Mouse (Mus musculus) forebrain, embryonic 16.5 days (tissue): ENCODE measurements at regions not wholly inside any gene's neighbourhood (a gene's known extent, or its start where the extent isn't known, plus 50 kb on each side); places are given as distances from the start of the nearest gene placed in this dataset.

Source experiments
- ATAC-seq: fragments of 200-750 bp; cut with Nextera tagmentation; 2 replicates; pipeline ENCODE4 v1.8.0; 2017; ENCODE audit warnings: mild to moderate bottlenecking, moderate library complexity
- H3K27ac ChIP-seq: fragments of 300-500 bp; sonication (generic); 2 replicates; pipeline ENCODE4 v1.5.1; 2014; ENCODE audit warnings: low read length, control low read depth
- H3K27me3 ChIP-seq: fragments of 300-500 bp; sonication (generic); replicated peaks from 2 replicates; pipeline ENCODE4 v1.6.1; 2014; ENCODE audit warnings: low read length; ENCODE audit not compliant: control insufficient read depth, insufficient read depth
- H3K36me3 ChIP-seq: fragments of 300-500 bp; sonication (generic); 2 replicates; pipeline ENCODE4 v1.6.1; 2014; ENCODE audit not compliant: control insufficient read depth, insufficient read depth
- H3K4me1 ChIP-seq: fragments of 300-500 bp; sonication (generic); replicated peaks from 2 replicates; pipeline ENCODE4 v1.6.1; 2014; ENCODE audit warnings: low read length; ENCODE audit not compliant: control insufficient read depth, insufficient read depth
- H3K4me2 ChIP-seq: fragments of 300-500 bp; sonication (generic); 2 replicates; pipeline ENCODE4 v1.6.1; 2014; ENCODE audit warnings: mild to moderate bottlenecking, low read length, control low read depth
- H3K4me3 ChIP-seq: fragments of 300-500 bp; sonication (generic); replicated peaks from 2 replicates; pipeline ENCODE4 v1.5.1; 2014; ENCODE audit warnings: mild to moderate bottlenecking, low read length, control low read depth
- H3K9ac ChIP-seq: fragments of 300-500 bp; sonication (generic); replicated peaks from 2 replicates; pipeline ENCODE4 v1.6.1; 2014; ENCODE audit warnings: low read depth, low read length, control low read depth
- H3K9me3 ChIP-seq: fragments of 300-500 bp; sonication (generic); 2 replicates; pipeline ENCODE4 v1.6.1; 2016; ENCODE audit warnings: low read length; ENCODE audit not compliant: control insufficient read depth
- WGBS: fragments of 180-500 bp; shearing (Covaris S2); extraction: QIAGEN DNeasy Blood & Tissue Kit; methylation state at CpG from one replicate; pipeline ENCODE4 v1.1.7; 2014; 5-methylcytosine and 5-hydroxymethylcytosine counted together

DNA sequence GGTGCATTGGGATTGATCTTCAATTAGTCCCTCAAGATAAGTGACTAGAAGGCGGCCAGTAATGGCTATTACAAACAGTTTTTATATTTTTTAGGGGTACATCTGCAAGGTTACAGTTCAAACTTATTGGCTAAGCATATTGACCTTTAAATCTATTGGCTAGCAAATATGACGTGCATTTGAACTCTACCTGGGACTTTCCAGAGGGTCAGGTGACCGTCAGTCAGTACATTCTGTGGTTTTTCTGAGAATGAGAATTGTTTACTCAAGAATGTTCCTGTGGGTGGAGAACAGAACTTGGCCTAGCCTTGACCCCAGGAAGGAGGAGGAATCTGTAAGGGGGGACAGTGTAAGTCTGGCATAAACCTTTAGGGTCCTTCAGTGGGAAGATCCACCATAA lies 346.5 kb downstream of the 1810013L24Rik start:
- WGBS = 82% methylated on average over 3 of the region's 3 CpGs
- ATAC-seq = no peak

GRCm38 (mm10) chr16:9195821-9196220 lies 365.9 kb downstream of the 1810013L24Rik start:
- Histone ChIP-seq H3K9ac (no peak overlapping the region), H3K9me3 (no peaks in the 10 kb centered on the region), H3K27ac (no peak overlapping the region), H3K4me1 (no peaks in the 10 kb centered on the region), H3K4me3 (no peak overlapping the region), H3K4me2 (no peak overlapping the region), H3K27me3 (no peaks in the 10 kb centered on the region), H3K36me3 (no peaks in the 10 kb centered on the region)
- 50% methylated on average over 13 of the region's 13 CpGs for WGBS
- ATAC-seq = no peak

More for the DNA sequence above, 346.5 kb downstream of the 1810013L24Rik start:
- Histone ChIP-seq H3K4me2 (no peak overlapping the region), H3K27ac (no peak overlapping the region), H3K4me1 (no peaks in the 10 kb centered on the region), H3K9me3 (no peaks in the 10 kb centered on the region), H3K4me3 (no peak overlapping the region), H3K9ac (no peak overlapping the region), H3K27me3 (no peaks in the 10 kb centered on the region), H3K36me3 (no peaks in the 10 kb centered on the region)

DNA sequence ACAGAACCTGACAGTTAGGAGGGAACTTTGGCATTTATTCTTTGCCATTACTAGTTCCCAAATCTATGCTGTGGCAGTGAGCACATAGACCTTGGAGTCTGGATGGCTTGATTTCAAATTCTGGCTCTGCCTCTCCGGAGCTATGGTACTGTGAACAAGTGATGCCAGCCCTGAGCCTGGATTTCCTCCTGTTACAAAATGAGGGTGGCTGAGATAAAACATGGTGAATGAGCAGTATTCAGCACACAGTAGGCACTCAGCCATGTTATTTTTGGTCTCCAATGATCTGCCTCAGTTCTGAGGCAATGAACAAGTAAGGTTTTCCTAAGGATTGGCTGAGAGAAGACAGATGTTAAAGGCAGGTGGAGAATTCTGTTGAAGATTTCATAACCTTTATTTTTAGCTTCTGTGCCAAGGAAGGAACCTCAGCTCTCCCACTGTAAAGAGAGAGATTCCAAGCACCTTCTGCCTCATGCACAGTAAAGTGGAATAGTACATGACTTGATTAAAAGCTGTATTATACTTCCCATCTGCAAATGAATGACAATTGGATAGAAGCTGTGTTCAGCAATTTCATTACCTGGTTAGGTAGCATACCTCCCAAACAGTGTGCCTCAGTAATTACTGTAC lies 369.1 kb downstream of the 1810013L24Rik start:
- no peaks in the 10 kb centered on the region for H3K36me3 ChIP-seq
- H3K9me3 ChIP-seq = no peaks in the 10 kb centered on the region
- H3K27me3 ChIP-seq = no peaks in the 10 kb centered on the region
- H3K9ac ChIP-seq = no peak overlapping the region
- H3K4me3 ChIP-seq = no peak overlapping the region
- no peak for ATAC-seq
- no peaks in the 10 kb centered on the region for H3K4me1 ChIP-seq
- no peak overlapping the region for H3K4me2 ChIP-seq
- WGBS = 73% methylated on average over 1 of the region's 1 CpGs
- H3K27ac ChIP-seq = no peak overlapping the region

GRCm38 (mm10) chr16:9208602-9209001 lies 378.7 kb downstream of the 1810013L24Rik start:
- H3K4me2 ChIP-seq = no peak overlapping the region
- H3K4me3 ChIP-seq = no peak overlapping the region
- H3K27me3 ChIP-seq = no peaks in the 10 kb centered on the region
- H3K9me3 ChIP-seq = no peaks in the 10 kb centered on the region
- 93% methylated on average over 4 of the region's 4 CpGs for WGBS
- H3K27ac ChIP-seq = no peak overlapping the region
- no peak overlapping the region for H3K9ac ChIP-seq
- no peaks in the 10 kb centered on the region for H3K36me3 ChIP-seq
- ATAC-seq = no peak
- H3K4me1 ChIP-seq = no peaks in the 10 kb centered on the region

- ATAC-seq = no peak
- no peak overlapping the region for H3K27ac ChIP-seq
- H3K4me2 ChIP-seq = no peak overlapping the region
- no peaks in the 10 kb centered on the region for H3K27me3 ChIP-seq
- H3K36me3 ChIP-seq = no peaks in the 10 kb centered on the region
- 78% methylated on average over 6 of the region's 6 CpGs for WGBS
- H3K4me1 ChIP-seq = no peaks in the 10 kb centered on the region
- H3K9me3 ChIP-seq = no peaks in the 10 kb centered on the region
- no peak overlapping the region for H3K9ac ChIP-seq
- H3K4me3 ChIP-seq = no peak overlapping the region
Observed at GRCm38 (mm10) chr16:9211485-9211884, 381.6 kb downstream of the 1810013L24Rik start.

DNA sequence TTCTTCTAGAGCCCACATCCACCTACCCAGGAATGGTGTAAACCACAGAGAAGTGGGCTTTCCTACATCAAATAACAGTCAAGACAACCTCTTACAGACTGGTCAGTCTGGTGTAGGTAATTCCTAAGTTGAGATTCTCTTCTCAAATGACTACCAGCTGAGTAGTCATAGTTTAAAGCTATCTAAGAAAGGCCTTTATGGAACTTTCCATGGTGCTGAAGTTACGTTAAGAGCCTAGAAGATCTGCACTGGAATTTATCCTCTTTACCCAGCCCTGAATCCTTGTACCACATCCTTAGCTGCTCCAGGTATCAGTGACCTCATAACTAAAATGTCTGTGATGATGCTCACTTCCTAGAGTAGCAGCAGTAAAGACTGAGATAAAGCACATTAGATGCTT lies 385.2 kb downstream of the 1810013L24Rik start:
- Histone ChIP-seq H3K9ac (no peak overlapping the region), H3K27me3 (no peaks in the 10 kb centered on the region), H3K9me3 (no peaks in the 10 kb centered on the region), H3K4me2 (no peak overlapping the region), H3K4me1 (no peaks in the 10 kb centered on the region), H3K27ac (no peak overlapping the region), H3K4me3 (no peak overlapping the region), H3K36me3 (no peaks in the 10 kb centered on the region)
- no peak for ATAC-seq
- 76% methylated on average over 1 of the region's 1 CpGs for WGBS

DNA sequence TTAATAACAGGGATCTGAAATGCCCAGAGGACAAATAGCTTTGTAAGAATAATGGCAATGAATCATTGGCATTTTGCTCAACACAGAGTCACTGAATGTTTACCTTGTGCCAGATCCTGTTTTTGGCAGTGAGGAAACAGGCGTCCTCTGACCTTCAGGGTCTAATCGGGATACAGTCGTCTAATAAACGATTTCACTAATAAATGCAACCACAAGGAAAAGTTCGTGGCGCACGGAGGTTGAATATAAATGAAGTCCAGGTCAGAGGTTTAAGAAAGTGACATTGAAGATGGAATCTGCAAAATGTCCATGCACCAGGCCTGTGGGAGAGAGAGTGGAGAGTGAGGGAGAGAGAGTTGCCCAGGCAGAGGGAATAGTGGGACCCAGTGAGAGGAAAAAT lies 387.5 kb downstream of the 1810013L24Rik start:
- H3K9ac ChIP-seq = no peak overlapping the region
- ATAC-seq = no peak
- H3K27me3 ChIP-seq = no peaks in the 10 kb centered on the region
- no peaks in the 10 kb centered on the region for H3K4me1 ChIP-seq
- no peak overlapping the region for H3K4me2 ChIP-seq
- no peak overlapping the region for H3K4me3 ChIP-seq
- no peaks in the 10 kb centered on the region for H3K9me3 ChIP-seq
- H3K27ac ChIP-seq = no peak overlapping the region
- 81% methylated on average over 7 of the region's 7 CpGs for WGBS
- no peaks in the 10 kb centered on the region for H3K36me3 ChIP-seq

DNA sequence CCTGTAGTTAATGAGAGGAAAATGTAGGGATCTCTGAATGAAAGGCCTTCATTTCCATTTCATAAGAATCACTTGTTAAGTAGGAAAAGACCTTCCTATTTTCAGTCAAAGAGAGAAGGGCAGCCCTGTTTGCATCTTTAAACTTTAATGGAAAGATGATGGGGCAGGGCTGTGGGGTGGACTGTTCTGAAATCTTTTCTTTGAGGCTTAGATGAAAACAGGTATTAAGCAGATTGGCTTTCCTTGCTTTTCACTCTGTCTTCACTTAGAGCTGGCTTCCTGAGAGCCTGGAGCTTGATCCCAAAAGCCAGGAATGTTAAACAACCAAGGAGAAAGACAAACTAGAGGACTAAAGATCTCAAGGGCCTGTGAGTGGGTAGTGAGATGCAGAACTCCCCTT lies 400.3 kb downstream of the 1810013L24Rik start:
- Histone ChIP-seq H3K27ac (no peak overlapping the region), H3K36me3 (no peaks in the 10 kb centered on the region), H3K4me1 (no peaks in the 10 kb centered on the region), H3K4me2 (no peak overlapping the region), H3K9me3 (no peaks in the 10 kb centered on the region), H3K4me3 (no peak overlapping the region), H3K27me3 (no peaks in the 10 kb centered on the region), H3K9ac (no peak overlapping the region)
- no peak for ATAC-seq

GRCm38 (mm10) chr16:9242099-9242498 lies 412.2 kb downstream of the 1810013L24Rik start:
- Histone ChIP-seq H3K4me3 (no peak overlapping the region), H3K27me3 (no peaks in the 10 kb centered on the region), H3K9ac (no peak overlapping the region), H3K36me3 (no peaks in the 10 kb centered on the region), H3K27ac (no peak overlapping the region), H3K9me3 (no peaks in the 10 kb centered on the region), H3K4me2 (no peak overlapping the region), H3K4me1 (no peaks in the 10 kb centered on the region)
- ATAC-seq = no peak
- WGBS = 95% methylated on average over 4 of the region's 4 CpGs

DNA sequence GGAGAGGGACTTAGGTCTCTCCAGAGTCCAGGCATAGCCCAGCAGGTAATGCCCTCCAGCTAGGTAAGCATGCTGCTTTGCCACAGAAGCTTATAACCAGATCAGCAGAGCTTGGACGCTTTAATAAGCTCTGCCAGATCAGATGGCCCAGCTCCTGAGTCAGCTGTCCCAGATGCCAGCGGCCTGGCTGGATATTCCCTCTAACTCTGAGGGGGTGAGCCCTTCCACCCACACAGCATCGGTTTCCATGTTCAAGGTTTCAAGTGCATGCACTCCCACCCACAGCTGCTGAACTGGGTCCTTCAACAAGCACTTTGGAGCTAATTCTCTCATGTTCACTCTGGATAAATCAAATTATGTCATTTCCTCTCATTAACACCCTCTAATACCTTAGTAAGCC lies 417.3 kb downstream of the 1810013L24Rik start:
- WGBS = 65% methylated on average over 3 of the region's 3 CpGs

More for the DNA sequence above, 417.3 kb downstream of the 1810013L24Rik start:
- no peak overlapping the region for H3K4me3 ChIP-seq
- ATAC-seq = no peak
- H3K4me1 ChIP-seq = no peaks in the 10 kb centered on the region
- H3K9ac ChIP-seq = no peak overlapping the region
- H3K27me3 ChIP-seq = no peaks in the 10 kb centered on the region
- H3K4me2 ChIP-seq = no peak overlapping the region
- no peaks in the 10 kb centered on the region for H3K36me3 ChIP-seq
- no peaks in the 10 kb centered on the region for H3K9me3 ChIP-seq
- no peak overlapping the region for H3K27ac ChIP-seq
